Comparison of ENCODE assay signal across 14 mouse cellular contexts in genomic region chr19:53002166-53003095, GRCm38 (mm10). TPM values are rescaled to one million over a fixed set of nuclear protein-coding genes. Genes with fewer than 3 reads are reported as not detected.
DNase-seq lines count a peak whose midpoint lies in the region; ATAC-seq and TF ChIP-seq lines count a peak whose summit lies in the region.
"Had no signal": no experiment of that assay in that cellular context is flagged by ENCODE, and none has a peak within 500 bp of the region (broad histone marks: within the 10 kb centered on the region; RNA-seq: fewer than 3 reads in every experiment).

No protein-coding gene starts in this region.

- TF ChIP-seq POLR2A in testis, adult 2 months (IDR thresholded peaks at IDR 0.05; ENCODE audit: control insufficient read depth, low read depth, low read length): no peak

- peak; percentile 58 for DNase-seq in lung, embryonic 14.5 days
- DNase-seq in lung, postnatal 36 days: no peak
- no peak for DNase-seq in liver, embryonic 11.5 days (ENCODE audit: low spot score)
- DNase-seq in adrenal gland, adult (ENCODE audit: inconsistent age in 2 of 2, low spot score in 1 of 2): no peak
- DNase-seq in adrenal gland, postnatal 36 days: no peak
- DNase-seq in cerebellum, postnatal 14 days: no peak
- DNase-seq: cerebellum, adult 9-11 months; heart, postnatal 36 days; lung, adult 2 months had no signal

- 71% methylated on average over 23 of the region's 23 CpGs for WGBS in lung, embryonic 14.5 days
- WGBS in liver, embryonic 11.5 days: 84% methylated on average over 23 of the region's 23 CpGs

- no peaks in the 10 kb centered on the region for H3K9me3 ChIP-seq in lung, embryonic 14.5 days (ENCODE audit: low read depth, low read length)
- no peaks in the 10 kb centered on the region for H3K9me3 ChIP-seq in liver, embryonic 11.5 days (ENCODE audit: control insufficient read depth, low read length)
- H3K9me3 ChIP-seq: forebrain, embryonic 12.5 days; kidney, embryonic 15.5 days; midbrain, embryonic 10.5 days had no signal

- peaks cover 96% of the 10 kb centered on the region for H3K36me3 ChIP-seq in lung, embryonic 14.5 days (ENCODE audit: insufficient read depth)
- H3K36me3 ChIP-seq in liver, embryonic 11.5 days (ENCODE audit: control insufficient read depth, insufficient read depth, low read length): peaks cover 53% of the 10 kb centered on the region
- H3K36me3 ChIP-seq in testis, adult 2 months (ENCODE audit: control insufficient read depth, insufficient read depth, low read length): no peaks in the 10 kb centered on the region

- H3K4me3 ChIP-seq in lung, embryonic 14.5 days (ENCODE audit: low read depth, low read length): no peak overlapping the region
- no peak overlapping the region for H3K4me3 ChIP-seq in liver, embryonic 11.5 days (ENCODE audit: low read depth, low read length)
- H3K4me3 ChIP-seq in testis, adult 2 months (ENCODE audit: control insufficient read depth, low read depth, low read length): no peak overlapping the region
- H3K4me3 ChIP-seq: forebrain, embryonic 12.5 days; kidney, embryonic 15.5 days; midbrain, embryonic 10.5 days had no signal

- H3K27ac ChIP-seq in lung, embryonic 14.5 days (ENCODE audit: low read depth): no peak overlapping the region; the same call in 1 of the 2 replicates
- peak overlapping the region; percentile 73 for H3K27ac ChIP-seq in liver, embryonic 11.5 days (ENCODE audit: low read depth, low read length)
- H3K27ac ChIP-seq in testis, adult 2 months (ENCODE audit: control insufficient read depth, insufficient read depth, low read depth, low read length): 0 out of 2 replicates have a peak overlapping the region, but pooled peaks have one; percentile 19
- H3K27ac ChIP-seq: forebrain, embryonic 12.5 days; kidney, embryonic 15.5 days; midbrain, embryonic 10.5 days had no signal

- no peak overlapping the region for H3K4me2 ChIP-seq in lung, embryonic 14.5 days
- H3K4me2 ChIP-seq in liver, embryonic 11.5 days: peak overlapping the region; percentile 30
- H3K4me2 ChIP-seq: forebrain, embryonic 12.5 days; kidney, embryonic 15.5 days had no signal

- 0 out of 2 replicates have a peak, but pooled peaks have one; percentile 18 for ATAC-seq in lung, embryonic 14.5 days (ENCODE audit: insufficient read depth)
- ATAC-seq in erythroblast, adult 5-6 weeks (replicated peaks; ENCODE audit: low FRiP score, poor library complexity, severe bottlenecking): peak; percentile 66
- peak; percentile 85 for ATAC-seq in liver, embryonic 11.5 days (replicated peaks; ENCODE audit: low FRiP score)

- peaks cover 4% of the 10 kb centered on the region; the same call in 1 of the 2 replicates for H3K4me1 ChIP-seq in lung, embryonic 14.5 days (ENCODE audit: insufficient read depth)
- H3K4me1 ChIP-seq in liver, embryonic 11.5 days (replicated peaks; ENCODE audit: control insufficient read depth, insufficient read depth, low read length): peaks cover 24% of the 10 kb centered on the region
- no peaks in the 10 kb centered on the region; the same call in 1 of the 2 replicates for H3K4me1 ChIP-seq in testis, adult 2 months (ENCODE audit: control insufficient read depth, insufficient read depth, low read length)
- H3K4me1 ChIP-seq: forebrain, embryonic 12.5 days; midbrain, embryonic 10.5 days had no signal

- H3K27me3 ChIP-seq in lung, embryonic 14.5 days (ENCODE audit: insufficient read depth, low read length): no peaks in the 10 kb centered on the region
- no peaks in the 10 kb centered on the region for H3K27me3 ChIP-seq in liver, embryonic 11.5 days (replicated peaks; ENCODE audit: control insufficient read depth, insufficient read depth, low read length)
- no peaks in the 10 kb centered on the region for H3K27me3 ChIP-seq in testis, adult 2 months (ENCODE audit: control insufficient read depth, insufficient read depth, low read length)
- H3K27me3 ChIP-seq: forebrain, embryonic 12.5 days; kidney, embryonic 15.5 days had no signal

- no peak overlapping the region; the same call in 1 of the 2 replicates for H3K9ac ChIP-seq in lung, embryonic 14.5 days
- peak overlapping the region; percentile 13; the same call in 1 of the 2 replicates for H3K9ac ChIP-seq in liver, embryonic 11.5 days (ENCODE audit: low read depth, low read length)
- H3K9ac ChIP-seq: forebrain, embryonic 12.5 days; kidney, embryonic 15.5 days had no signal

- TF ChIP-seq CTCF in lung, embryonic 14.5 days (IDR thresholded peaks at IDR 0.05; ENCODE audit: low read depth): no peak
- no peak for TF ChIP-seq CTCF in testis, adult 2 months (IDR thresholded peaks at IDR 0.05; ENCODE audit: control insufficient read depth, insufficient read depth, insufficient replicate concordance, low read depth, low read length)

RNA-seq across cellular contexts. Expression of gene Xpnpep1, which starts 37.6 kb away (rescaled TPM):
- polyA plus RNA-seq in lung, embryonic 14.5 days (2014; fragmentation: Nextera tagmentation; extraction: Ambion mirVana): 196 and 200 TPM in 2 replicates
- 17.1 and 32.0 TPM in 2 replicates for total RNA-seq in erythroblast, adult 5-6 weeks (2015; ENCODE audit: low replicate concordance)
- total RNA-seq in erythroblast, adult 5-6 weeks (2017; ENCODE audit: low replicate concordance): 21.7 and 28.4 TPM in 2 replicates
- polyA plus RNA-seq in liver, embryonic 11.5 days (2014; fragmentation: Nextera tagmentation; extraction: Ambion mirVana): 180 and 196 TPM in 2 replicates
- polyA plus RNA-seq in testis, adult 2 months (2012; rRNA removed): 138 and 141 TPM in 2 replicates
- total RNA-seq in adrenal gland, postnatal 36 days (2021): 10 to 100 TPM; 87.8 to 98.7 TPM

Comparison
In these comparisons a context has a peak if more than half of its experiments do, and no peak if none do; other contexts are left out.
1. ATAC-seq: peak in every context shown above with its lines; median percentile 85 in liver, embryonic 11.5 days; 66 in erythroblast, adult 5-6 weeks; 18 in lung, embryonic 14.5 days.